Mouse (Mus musculus): Measurements from ENCODE around the gene Ndfip2. TPM values are rescaled to one million over a fixed set of nuclear protein-coding genes. Genes with fewer than 3 reads are reported as not detected.

The Ndfip2 gene
- polyA plus RNA-seq, 1 experiment from 2014 or later, result 65.7 TPM

- ATAC-seq (ENCODE audit: low FRiP score), result peak; percentile 31; the same call in 1 of the 2 replicates
- peak overlapping the region; percentile 59 for H3K27ac ChIP-seq
- H3K9me3 ChIP-seq, result no peaks in the 10 kb centered on the region
- H3K36me3 ChIP-seq (replicated peaks), result no peaks in the 10 kb centered on the region
- peaks cover 12% of the 10 kb centered on the region for H3K4me1 ChIP-seq
- H3K27me3 ChIP-seq, result no peaks in the 10 kb centered on the region
- WGBS, result 23% methylated on average over 13 of the region's 13 CpGs
- no peak overlapping the region for H3K9ac ChIP-seq
- peak overlapping the region; percentile 17 for H3K4me3 ChIP-seq (replicated peaks)
- H3K4me2 ChIP-seq, result peak overlapping the region; percentile 46
Observed at GRCm38 (mm10) chr14:105328397-105329302, 70.3 kb downstream of the Ndfip2 start.

- Histone ChIP-seq H3K36me3 (replicated peaks) (no peaks in the 10 kb centered on the region), H3K27ac (0 out of 2 replicates have a peak overlapping the region, but pooled peaks have one; percentile 21), H3K4me2 (peak overlapping the region; percentile 46), H3K27me3 (no peaks in the 10 kb centered on the region), H3K4me3 (replicated peaks) (peak overlapping the region; percentile 31), H3K9ac (no peak overlapping the region), H3K9me3 (no peaks in the 10 kb centered on the region), H3K4me1 (peaks cover 6% of the 10 kb centered on the region)
- WGBS, result 21% methylated on average over 16 of the region's 16 CpGs
- peak; percentile 82 for ATAC-seq (ENCODE audit: low FRiP score)
Observed at GRCm38 (mm10) chr14:105333475-105334094, 75.2 kb downstream of the Ndfip2 start.

- Histone ChIP-seq H3K4me2 (no peak overlapping the region), H3K4me3 (replicated peaks) (no peak overlapping the region), H3K27ac (no peak overlapping the region), H3K9me3 (no peaks in the 10 kb centered on the region), H3K27me3 (no peaks in the 10 kb centered on the region), H3K9ac (no peak overlapping the region), H3K36me3 (replicated peaks) (no peaks in the 10 kb centered on the region), H3K4me1 (no peaks in the 10 kb centered on the region)
- no peak for ATAC-seq (ENCODE audit: low FRiP score)
- 83% methylated on average over 8 of the region's 8 CpGs for WGBS
Observed at GRCm38 (mm10) chr14:105341765-105342164, 83.4 kb downstream of the Ndfip2 start.

- no peaks in the 10 kb centered on the region for H3K4me1 ChIP-seq
- no peaks in the 10 kb centered on the region for H3K9me3 ChIP-seq
- H3K36me3 ChIP-seq (replicated peaks), result no peaks in the 10 kb centered on the region
- no peak overlapping the region for H3K4me2 ChIP-seq
- H3K27me3 ChIP-seq, result no peaks in the 10 kb centered on the region
- no peak for ATAC-seq (ENCODE audit: low FRiP score)
- no peak overlapping the region for H3K9ac ChIP-seq
- no peak overlapping the region for H3K27ac ChIP-seq
- H3K4me3 ChIP-seq (replicated peaks), result no peak overlapping the region
- 84% methylated on average over 11 of the region's 11 CpGs for WGBS
Observed at GRCm38 (mm10) chr14:105354121-105354520, 95.7 kb downstream of the Ndfip2 start.

Other genes with a start within 250 kb of the Ndfip2 start
- 43.7 and 48.2 TPM in 2 replicates for gene Rbm26, start 81.2 kb upstream of the Ndfip2 start, polyA plus RNA-seq (2016; fragmentation: Nextera tagmentation; extraction: Ambion mirVana)

Data from forebrain, embryonic 12.5 days (tissue).